12 mouse cellular contexts compared by ENCODE assay signal in the genomic region with DNA sequence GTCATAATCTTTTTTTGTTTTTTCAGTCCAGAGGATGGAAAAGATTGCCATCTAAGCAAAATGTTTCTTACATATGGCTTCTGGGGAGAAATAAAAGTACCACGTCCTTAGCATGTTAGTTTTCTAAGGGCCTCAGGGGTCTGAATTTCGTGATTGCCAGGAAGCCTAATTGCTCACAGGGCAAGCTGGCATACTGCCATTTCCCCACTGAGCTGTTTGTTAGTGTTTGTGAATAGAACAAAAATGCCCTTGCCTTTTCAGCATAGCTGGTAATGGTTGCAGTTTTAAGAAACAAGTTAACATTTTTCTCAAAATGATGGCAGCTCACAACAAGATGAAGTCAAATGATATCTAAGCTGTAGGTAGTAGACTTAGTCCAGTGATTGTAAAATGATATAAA. TPM values are rescaled to one million over a fixed set of nuclear protein-coding genes. Genes with fewer than 3 reads are reported as not detected.
A peak's percentile ranks its signal among the peaks of the same experiment; 100 is the strongest.
DNase-seq lines count a peak whose midpoint lies in the region; TF ChIP-seq lines count a peak whose summit lies in the region.
"Had no signal": no experiment of that assay in that cellular context is flagged by ENCODE, and none has a peak within 500 bp of the region (broad histone marks: within the 10 kb centered on the region; RNA-seq: fewer than 3 reads in every experiment).

No protein-coding gene starts in this region.

- no peaks in the 10 kb centered on the region for H3K27me3 ChIP-seq in heart, adult 2 months (ENCODE audit: control insufficient read depth, insufficient read depth, low read length)
- H3K27me3 ChIP-seq: intestine, embryonic 15.5 days had no signal

- DNase-seq in gastrocnemius, postnatal 10 days = peak; percentile 8
- DNase-seq in gastrocnemius, adult 8-10 months (ENCODE audit: low spot score in 2 of 2) = no peak
- peak; percentile 13 for DNase-seq in lung, postnatal 14 days
- DNase-seq in lung, adult 18-20 months = no peak
- DNase-seq in cerebellum, postnatal 14 days = peak; percentile 77 to 80
- peak; percentile 84 for DNase-seq in retina, embryonic 14.5 days (ENCODE audit: low spot score)
- no peak for DNase-seq in heart, adult 8-10 months (ENCODE audit: low spot score)
- DNase-seq in heart, adult 2 months = no peak
- DNase-seq: adrenal gland, adult 8-10 months; gastrocnemius, postnatal 14 days had no signal

- no peak for TF ChIP-seq CTCF in heart, adult 2 months (IDR thresholded peaks at IDR 0.05)

- no peak overlapping the region for H3K27ac ChIP-seq in heart, adult 2 months
- H3K27ac ChIP-seq: intestine, embryonic 15.5 days; stomach, postnatal 0 days had no signal

- intact Hi-C loops in heart, adult 2 months (cut with DNase I) = no loop called here

- no peak for TF ChIP-seq POLR2A in heart, adult 2 months (IDR thresholded peaks at IDR 0.05; ENCODE audit: insufficient read depth, low read depth, low read length)

- no peaks in the 10 kb centered on the region for H3K79me2 ChIP-seq in heart, adult 2 months (replicated peaks; ENCODE audit: control insufficient read depth, insufficient read depth, low read length)

- H3K4me1 ChIP-seq in heart, adult 2 months (ENCODE audit: control insufficient read depth, insufficient read depth, low read length) = no peaks in the 10 kb centered on the region
- H3K4me1 ChIP-seq: intestine, embryonic 15.5 days had no signal

- H3K4me3 ChIP-seq in heart, adult 2 months = no peak overlapping the region
- H3K4me3 ChIP-seq: intestine, embryonic 15.5 days had no signal

- no peak overlapping the region for H3K9ac ChIP-seq in heart, adult 2 months (ENCODE audit: low read depth, low read length)
- H3K9ac ChIP-seq: intestine, embryonic 15.5 days had no signal

- no peak for TF ChIP-seq EP300 in heart, adult 2 months (IDR thresholded peaks at IDR 0.05; ENCODE audit: insufficient read depth, low read depth, low read length)

- no peaks in the 10 kb centered on the region for H3K36me3 ChIP-seq in heart, adult 2 months (ENCODE audit: control insufficient read depth, insufficient read depth, low read length)

- WGBS in heart, adult 2 months = 37% methylated on average over 2 of the region's 2 CpGs

RNA-seq across cellular contexts. Expression of a gene that starts 38.7 kb away (rescaled TPM):
- 1 to 10 TPM; 4.5 to 7.3 TPM for total RNA-seq in gastrocnemius, postnatal 10 days (2021)
- 1 to 10 TPM; 2.5 to 4.0 (median 3.2) TPM for total RNA-seq in gastrocnemius, adult 8-10 months (2022)
- 1 to 10 TPM; 3.0 to 4.7 (median 4.2) TPM for total RNA-seq in heart, adult 8-10 months (2022)
- total RNA-seq in heart, adult 2 months (2021) = 1 to 10 TPM; 5.3 to 5.5 TPM
- 2.0 and 2.1 TPM in 2 replicates for polyA plus RNA-seq in heart, adult 2 months (2012; rRNA removed)

RNA-seq across cellular contexts. Expression of a gene that starts 38.8 kb away (rescaled TPM):
- total RNA-seq in gastrocnemius, postnatal 10 days (2021) = 10 to 100 TPM; 46.4 to 50.2 TPM
- total RNA-seq in gastrocnemius, adult 8-10 months (2022) = 10 to 100 TPM; 41.7 to 50.3 (median 43.2) TPM
- total RNA-seq in heart, adult 8-10 months (2022) = 10 to 100 TPM; 40.1 to 44.4 (median 43.3) TPM
- 10 to 100 TPM; 44.4 to 46.4 TPM for total RNA-seq in heart, adult 2 months (2021)
- 15.4 and 29.1 TPM in 2 replicates for polyA plus RNA-seq in heart, adult 2 months (2012; rRNA removed)

Comparison
In these comparisons a context has a peak if more than half of its experiments do, and no peak if none do; other contexts are left out.
1. DNase-seq: peak in gastrocnemius, postnatal 10 days (single experiment), lung, postnatal 14 days (single experiment), cerebellum, postnatal 14 days (2 of 2) and retina, embryonic 14.5 days (single experiment); none in gastrocnemius, adult 8-10 months (0 of 2), lung, adult 18-20 months (0 of 2), heart, adult 8-10 months (single experiment) and heart, adult 2 months (0 of 2).